Mouse (Mus musculus) kidney, postnatal 0 days (tissue): ENCODE results near the gene Mad1l1. TPM values are rescaled to one million over a fixed set of nuclear protein-coding genes. Genes with fewer than 3 reads are reported as not detected.

Source experiments
- ATAC-seq: fragments of 200-750 bp; cut with Nextera tagmentation; replicated peaks from 2 replicates; pipeline ENCODE4 v1.8.0; 2017; ENCODE audit warnings: low read depth, moderate number of reproducible peaks, moderate TSS enrichment, moderate library complexity; ENCODE audit not compliant: low FRiP score
- DNase-seq: peaks from one replicate; pipeline ENCODE4 v3.0.0-alpha.2; 2016; ENCODE audit warnings: low spot score
- H3K27ac ChIP-seq: fragments of 300-500 bp; sonication (generic); 2 replicates; pipeline ENCODE4 v1.5.1; 2014; ENCODE audit warnings: mild to moderate bottlenecking
- H3K27me3 ChIP-seq: fragments of 300-500 bp; sonication (generic); 2 replicates; pipeline ENCODE4 v1.6.1; 2014; ENCODE audit warnings: low read length, mixed read lengths; ENCODE audit not compliant: insufficient read depth
- H3K36me3 ChIP-seq: fragments of 300-500 bp; sonication (generic); 2 replicates; pipeline ENCODE4 v1.6.1; 2014; ENCODE audit warnings: low read length, mixed read lengths; ENCODE audit not compliant: insufficient read depth
- H3K4me1 ChIP-seq: fragments of 300-500 bp; sonication (generic); replicated peaks from 2 replicates; pipeline ENCODE4 v1.6.1; 2014; ENCODE audit warnings: antibody characterized with exemption, low read length, mixed read lengths; ENCODE audit not compliant: insufficient read depth
- H3K4me2 ChIP-seq: fragments of 300-500 bp; sonication (generic); 2 replicates; pipeline ENCODE4 v1.6.1; 2014; ENCODE audit warnings: mild to moderate bottlenecking, low read length, moderate library complexity, mixed read lengths
- H3K4me3 ChIP-seq: fragments of 300-500 bp; sonication (generic); replicated peaks from 2 replicates; pipeline ENCODE4 v1.5.1; 2014; ENCODE audit warnings: low read depth, low read length
- H3K9ac ChIP-seq: fragments of 300-500 bp; sonication (generic); 2 replicates; pipeline ENCODE4 v1.6.1; 2014; ENCODE audit warnings: low read depth, low read length
- H3K9me3 ChIP-seq: fragments of 300-500 bp; sonication (generic); replicated peaks from 2 replicates; pipeline ENCODE4 v1.6.1; 2016; ENCODE audit warnings: low read length, inconsistent platforms, mixed read lengths
- CTCF ChIP-seq: IDR thresholded peaks from 2 replicates; pipeline ENCODE4 v1.5.1; 2016; ENCODE audit warnings: antibody characterized with exemption, low read depth, mild to moderate bottlenecking, moderate library complexity
- WGBS: fragments of 180-500 bp; shearing (Covaris S2); extraction: QIAGEN DNeasy Blood & Tissue Kit; methylation state at CpG from one replicate; pipeline ENCODE4 v1.1.7; 2014; 5-methylcytosine and 5-hydroxymethylcytosine counted together
- polyA plus RNA-seq: library from polyadenylated mRNA; unstranded; fragments of >200 nt; fragmentation: Nextera tagmentation; extraction: Ambion mirVana; gene quantifications from 2 replicates; pipeline ENCODE4 v1.2.1, GENCODE M21; 2015

The Mad1l1 gene
- polyA plus RNA-seq, 1 experiment from 2014 or later: 25.8 TPM

GRCm38 (mm10) chr5:140034300-140035024 lies 286.9 kb downstream of the Mad1l1 start:
- no peak for TF ChIP-seq CTCF
- H3K36me3 ChIP-seq: no peaks in the 10 kb centered on the region
- H3K4me2 ChIP-seq: no peak overlapping the region
- WGBS: 80% methylated on average over 5 of the region's 5 CpGs
- H3K4me1 ChIP-seq: peaks cover 2% of the 10 kb centered on the region; the same call in 1 of the 2 replicates
- no peak overlapping the region for H3K9ac ChIP-seq
- no peak for DNase-seq
- H3K9me3 ChIP-seq: no peaks in the 10 kb centered on the region
- ATAC-seq: peak; percentile 35
- no peak overlapping the region for H3K27ac ChIP-seq
- no peak overlapping the region for H3K4me3 ChIP-seq
- H3K27me3 ChIP-seq: no peaks in the 10 kb centered on the region

GRCm38 (mm10) chr5:140026366-140026765 lies 295.0 kb downstream of the Mad1l1 start:
- Histone ChIP-seq H3K27ac (no peak overlapping the region), H3K27me3 (no peaks in the 10 kb centered on the region), H3K4me1 (no peaks in the 10 kb centered on the region; the same call in 1 of the 2 replicates), H3K4me2 (no peak overlapping the region), H3K9ac (no peak overlapping the region), H3K36me3 (no peaks in the 10 kb centered on the region), H3K4me3 (no peak overlapping the region), H3K9me3 (no peaks in the 10 kb centered on the region)
- no peak for DNase-seq
- WGBS: 88% methylated on average over 4 of the region's 4 CpGs
- ATAC-seq: no peak
- TF ChIP-seq CTCF: no peak

- Histone ChIP-seq H3K27ac (no peak overlapping the region), H3K36me3 (no peaks in the 10 kb centered on the region), H3K9me3 (no peaks in the 10 kb centered on the region), H3K4me2 (no peak overlapping the region), H3K4me1 (no peaks in the 10 kb centered on the region; the same call in 1 of the 2 replicates), H3K4me3 (no peak overlapping the region), H3K27me3 (no peaks in the 10 kb centered on the region), H3K9ac (no peak overlapping the region)
- ATAC-seq (no peak), DNase-seq (no peak)
- TF ChIP-seq CTCF: no peak
- WGBS: 97% methylated on average over 2 of the region's 2 CpGs
Measured at GRCm38 (mm10) chr5:140025301-140025700, 296.1 kb downstream of the Mad1l1 start.

GRCm38 (mm10) chr5:140023941-140024500 lies 297.3 kb downstream of the Mad1l1 start:
- H3K9me3 ChIP-seq: no peaks in the 10 kb centered on the region
- no peak overlapping the region for H3K9ac ChIP-seq
- no peak overlapping the region for H3K27ac ChIP-seq
- H3K27me3 ChIP-seq: no peaks in the 10 kb centered on the region
- no peak overlapping the region for H3K4me3 ChIP-seq
- no peaks in the 10 kb centered on the region for H3K36me3 ChIP-seq
- WGBS: 24% methylated on average over 3 of the region's 3 CpGs
- TF ChIP-seq CTCF: no peak
- H3K4me2 ChIP-seq: no peak overlapping the region
- peak; percentile 85 for ATAC-seq
- H3K4me1 ChIP-seq: no peaks in the 10 kb centered on the region; the same call in 1 of the 2 replicates
- peak; percentile 11 for DNase-seq

GRCm38 (mm10) chr5:140022861-140023260 lies 298.5 kb downstream of the Mad1l1 start:
- Histone ChIP-seq H3K9ac (no peak overlapping the region), H3K4me1 (no peaks in the 10 kb centered on the region; the same call in 1 of the 2 replicates), H3K27ac (no peak overlapping the region), H3K4me3 (no peak overlapping the region), H3K9me3 (no peaks in the 10 kb centered on the region), H3K4me2 (no peak overlapping the region), H3K27me3 (no peaks in the 10 kb centered on the region), H3K36me3 (no peaks in the 10 kb centered on the region)
- ATAC-seq (no peak), DNase-seq (no peak)
- TF ChIP-seq CTCF: no peak
- 82% methylated on average over 6 of the region's 6 CpGs for WGBS

GRCm38 (mm10) chr5:140021755-140022154 lies 299.6 kb downstream of the Mad1l1 start:
- Histone ChIP-seq H3K36me3 (no peaks in the 10 kb centered on the region), H3K27me3 (no peaks in the 10 kb centered on the region), H3K9ac (no peak overlapping the region), H3K4me3 (no peak overlapping the region), H3K4me2 (no peak overlapping the region), H3K4me1 (no peaks in the 10 kb centered on the region; the same call in 1 of the 2 replicates), H3K27ac (no peak overlapping the region), H3K9me3 (no peaks in the 10 kb centered on the region)
- ATAC-seq (no peak), DNase-seq (no peak)
- 84% methylated on average over 10 of the region's 10 CpGs for WGBS
- no peak for TF ChIP-seq CTCF
